Mouse (Mus musculus) forebrain, postnatal 0 days (tissue): ENCODE results near the gene Slc9c1. TPM values are rescaled to one million over a fixed set of nuclear protein-coding genes. Genes with fewer than 3 reads are reported as not detected.
A peak's percentile ranks its signal among the peaks of the same experiment; 100 is the strongest.

Experiments
- ATAC-seq: fragments of 200-750 bp; cut with Nextera tagmentation; 2 replicates; pipeline ENCODE4 v1.8.0; 2017; ENCODE audit warnings: mild to moderate bottlenecking, moderate library complexity
- DNase-seq: peaks from one replicate; pipeline ENCODE4 v3.0.0-alpha.2; 2015
- H3K27ac ChIP-seq: fragments of 300-500 bp; sonication (generic); 2 replicates; pipeline ENCODE4 v1.5.1; 2014; ENCODE audit warnings: low read depth, mild to moderate bottlenecking, antibody characterized with exemption, low read length, moderate library complexity, mixed read lengths
- H3K27me3 ChIP-seq: fragments of 300-500 bp; sonication (generic); 2 replicates; pipeline ENCODE4 v1.6.1; 2014; ENCODE audit warnings: mild to moderate bottlenecking, low read length, mixed read lengths; ENCODE audit not compliant: insufficient read depth
- H3K36me3 ChIP-seq: fragments of 300-500 bp; sonication (generic); 2 replicates; pipeline ENCODE4 v1.6.1; 2014; ENCODE audit warnings: mild to moderate bottlenecking, moderate library complexity; ENCODE audit not compliant: insufficient read depth
- H3K4me1 ChIP-seq: fragments of 300-500 bp; sonication (generic); 2 replicates; pipeline ENCODE4 v1.6.1; 2014; ENCODE audit warnings: antibody characterized with exemption; ENCODE audit not compliant: insufficient read depth
- H3K4me2 ChIP-seq: fragments of 300-500 bp; sonication (generic); 2 replicates; pipeline ENCODE4 v1.6.1; 2014; ENCODE audit warnings: low read depth, mild to moderate bottlenecking, moderate library complexity
- H3K4me3 ChIP-seq: fragments of 300-500 bp; sonication (generic); 2 replicates; pipeline ENCODE4 v1.5.1; 2014; ENCODE audit warnings: low read depth, low read length, mixed read lengths
- H3K9ac ChIP-seq: fragments of 300-500 bp; sonication (generic); 2 replicates; pipeline ENCODE4 v1.6.1; 2014; ENCODE audit warnings: mild to moderate bottlenecking
- H3K9me3 ChIP-seq: fragments of 300-500 bp; sonication (generic); 2 replicates; pipeline ENCODE4 v1.6.1; 2016; ENCODE audit warnings: low read length
- CTCF ChIP-seq: sonication (generic); IDR thresholded peaks from 2 replicates; pipeline ENCODE4 v1.5.1; 2016; ENCODE audit warnings: antibody characterized with exemption, control low read depth, low read depth
- WGBS: fragments of 180-500 bp; shearing (Covaris S2); extraction: QIAGEN DNeasy Blood & Tissue Kit; methylation state at CpG from one replicate; pipeline ENCODE4 v1.1.7; 2014; 5-methylcytosine and 5-hydroxymethylcytosine counted together
- polyA plus RNA-seq: library from polyadenylated mRNA; unstranded; fragments of >200 nt; fragmentation: Nextera tagmentation; extraction: Ambion mirVana; gene quantifications from 2 replicates; pipeline ENCODE4 v1.2.1, GENCODE M21; 2015
- total RNA-seq: library from RNA; depleted of rRNA; stranded (reverse); fragments of >200 nt; gene quantifications from 2 replicates; pipeline ENCODE4 v1.2.3, GENCODE M21; 2014

Gene Slc9c1
- total and polyA plus RNA-seq, 2 experiments from 2014 or later = not detected

DNA sequence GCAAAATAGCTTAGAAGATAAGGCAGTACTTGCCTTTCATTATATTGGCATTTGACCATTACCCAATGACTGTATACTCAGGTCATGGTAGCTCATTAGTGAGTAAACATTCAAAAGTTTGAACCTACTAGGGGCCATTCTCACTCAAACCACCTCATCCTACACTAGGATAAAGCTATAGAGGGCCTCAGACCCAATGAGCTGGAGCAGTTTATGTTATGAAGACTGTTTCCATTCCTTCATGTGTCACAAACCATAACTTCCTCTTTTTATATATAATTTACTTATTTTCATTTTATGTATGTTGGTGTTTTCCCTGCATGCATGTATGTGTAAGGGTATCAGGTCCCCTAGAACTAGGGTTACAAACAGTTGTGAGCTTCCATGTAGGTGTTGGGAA lies 12.9 kb downstream of the Slc9c1 start:
- DNase-seq = no peak
- Histone ChIP-seq H3K4me1 (no peaks in the 10 kb centered on the region), H3K27ac (no peak overlapping the region), H3K36me3 (no peaks in the 10 kb centered on the region), H3K9ac (no peak overlapping the region), H3K4me3 (no peak overlapping the region), H3K27me3 (no peaks in the 10 kb centered on the region), H3K4me2 (no peak overlapping the region), H3K9me3 (no peaks in the 10 kb centered on the region)
- ATAC-seq = no peak
- TF ChIP-seq CTCF = no peak

DNA sequence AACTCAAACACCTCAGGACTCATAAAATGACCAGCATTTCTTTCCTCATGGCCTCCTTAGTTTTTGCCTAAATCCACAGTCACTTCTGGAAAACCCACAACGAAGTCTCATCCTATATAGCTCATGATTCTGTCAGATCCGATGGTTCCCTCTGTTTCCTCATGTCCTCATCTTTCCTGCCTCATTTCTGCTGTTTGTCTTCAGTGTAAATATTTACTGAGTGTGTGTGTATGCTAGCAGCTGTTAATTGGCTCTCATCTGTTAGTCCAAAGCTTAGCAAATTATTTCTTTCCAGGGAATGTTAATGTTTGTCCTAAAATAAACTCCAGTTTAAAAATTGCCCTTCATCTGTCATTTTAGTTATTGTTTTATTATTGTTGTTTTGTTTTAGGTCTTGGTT lies 16.5 kb downstream of the Slc9c1 start:
- Histone ChIP-seq H3K27me3 (no peaks in the 10 kb centered on the region), H3K9ac (no peak overlapping the region), H3K9me3 (no peaks in the 10 kb centered on the region), H3K4me1 (no peaks in the 10 kb centered on the region), H3K4me2 (no peak overlapping the region), H3K4me3 (no peak overlapping the region), H3K27ac (no peak overlapping the region), H3K36me3 (no peaks in the 10 kb centered on the region)
- ATAC-seq (no peak), DNase-seq (no peak)
- no peak for TF ChIP-seq CTCF
- 70% methylated on average over 2 of the region's 2 CpGs for WGBS

DNA sequence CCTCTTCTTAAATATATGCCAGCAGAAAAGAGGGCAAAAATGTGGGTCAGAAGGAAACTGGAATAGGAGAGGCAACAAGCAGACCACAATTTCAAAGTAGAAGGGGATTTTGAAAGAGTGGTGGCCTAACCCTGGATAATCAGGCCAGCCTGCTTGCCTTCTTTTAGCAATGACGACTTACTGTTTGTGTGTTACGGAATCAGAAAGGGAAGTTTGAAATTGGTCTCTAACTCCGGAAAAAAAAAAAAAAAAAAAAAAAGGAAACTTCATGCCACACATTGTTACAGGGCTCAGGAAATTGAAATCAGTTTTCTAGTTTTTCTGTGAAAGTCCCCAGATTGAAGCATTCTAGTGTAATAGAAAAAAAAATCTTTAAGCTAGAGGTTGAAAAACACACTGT lies 26.6 kb downstream of the Slc9c1 start:
- Histone ChIP-seq H3K4me2 (no peak overlapping the region), H3K4me1 (no peaks in the 10 kb centered on the region), H3K4me3 (no peak overlapping the region), H3K9me3 (no peaks in the 10 kb centered on the region), H3K9ac (no peak overlapping the region), H3K27ac (no peak overlapping the region), H3K36me3 (no peaks in the 10 kb centered on the region), H3K27me3 (no peaks in the 10 kb centered on the region)
- no peak for TF ChIP-seq CTCF
- 57% methylated on average over 3 of the region's 3 CpGs for WGBS
- no peak for DNase-seq
- ATAC-seq = no peak

DNA sequence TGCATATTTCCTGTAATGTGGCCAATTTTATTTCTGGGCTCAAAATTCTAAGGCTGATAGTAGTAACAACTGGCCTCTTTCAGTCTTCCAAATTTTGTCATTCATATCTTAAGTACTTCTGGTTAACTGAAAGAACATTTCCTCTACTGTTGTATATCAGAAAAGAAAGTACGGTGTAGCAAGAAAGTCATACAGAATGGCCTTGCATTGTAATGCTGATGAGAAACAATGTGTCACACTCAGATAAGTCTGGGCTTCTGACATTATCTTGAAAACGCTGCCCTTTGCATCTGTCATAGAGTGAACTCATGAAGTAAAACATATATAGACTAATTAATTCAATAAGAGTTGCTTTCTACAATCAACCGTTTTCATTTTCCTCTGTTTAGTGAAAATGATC lies 37.2 kb downstream of the Slc9c1 start:
- WGBS = 92% methylated on average over 3 of the region's 3 CpGs
- Histone ChIP-seq H3K27me3 (no peaks in the 10 kb centered on the region), H3K9me3 (no peaks in the 10 kb centered on the region), H3K4me3 (no peak overlapping the region), H3K4me2 (no peak overlapping the region), H3K27ac (no peak overlapping the region), H3K4me1 (no peaks in the 10 kb centered on the region), H3K36me3 (no peaks in the 10 kb centered on the region), H3K9ac (no peak overlapping the region)
- TF ChIP-seq CTCF = no peak
- ATAC-seq = no peak
- no peak for DNase-seq

DNA sequence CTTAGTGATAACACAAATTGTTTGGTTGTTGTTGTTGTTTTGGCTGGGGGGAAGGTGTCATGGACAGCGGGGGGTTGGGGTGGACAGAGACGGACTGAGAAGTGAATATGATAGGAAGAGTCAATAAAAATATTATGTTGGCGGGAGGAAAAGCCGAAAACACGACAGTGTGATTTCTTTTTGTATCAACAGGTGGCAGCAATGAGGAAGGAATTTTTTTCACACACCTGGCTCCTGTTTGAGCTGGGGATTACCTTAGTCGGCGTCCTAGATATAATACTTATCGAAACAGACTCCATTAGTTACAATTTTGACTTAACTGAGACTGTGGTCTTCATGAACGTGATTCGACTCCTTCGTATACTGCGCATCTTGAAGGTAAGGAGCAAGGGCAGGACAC lies 44.8 kb downstream of the Slc9c1 start:
- DNase-seq (no peak), ATAC-seq (no peak)

DNA sequence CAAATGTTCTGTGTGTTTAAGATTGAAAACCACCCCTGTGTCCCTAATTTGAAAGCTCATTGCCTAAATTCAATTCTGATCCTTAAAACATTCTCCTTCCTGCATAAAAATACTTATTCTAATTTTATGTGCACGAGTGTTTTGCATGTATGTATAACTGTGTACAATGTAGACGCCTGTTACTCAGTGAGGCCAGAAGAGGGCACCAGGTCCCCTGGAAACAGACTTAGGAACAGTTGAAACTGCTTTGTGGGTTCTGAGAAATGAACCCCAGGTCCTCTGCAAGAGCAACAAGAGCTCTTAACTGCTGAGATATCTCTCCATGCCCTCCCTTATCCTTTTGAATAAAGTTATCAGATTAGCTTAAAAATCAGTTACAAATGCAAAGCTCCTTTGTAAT lies 47.4 kb downstream of the Slc9c1 start:
- WGBS = 21% methylated on average over 2 of the region's 2 CpGs
- H3K4me3 ChIP-seq = no peak overlapping the region
- H3K27me3 ChIP-seq = no peaks in the 10 kb centered on the region
- ATAC-seq = no peak
- no peak overlapping the region for H3K4me2 ChIP-seq
- DNase-seq = peak; percentile 8
- H3K36me3 ChIP-seq = no peaks in the 10 kb centered on the region
- H3K27ac ChIP-seq = no peak overlapping the region
- peak; percentile 52 for TF ChIP-seq CTCF
- H3K4me1 ChIP-seq = no peaks in the 10 kb centered on the region
- no peak overlapping the region for H3K9ac ChIP-seq
- H3K9me3 ChIP-seq = no peaks in the 10 kb centered on the region

More for the DNA sequence above, 44.8 kb downstream of the Slc9c1 start:
- Histone ChIP-seq H3K4me2 (no peak overlapping the region), H3K9ac (no peak overlapping the region), H3K4me3 (no peak overlapping the region), H3K27ac (no peak overlapping the region), H3K27me3 (no peaks in the 10 kb centered on the region), H3K36me3 (no peaks in the 10 kb centered on the region), H3K9me3 (no peaks in the 10 kb centered on the region), H3K4me1 (no peaks in the 10 kb centered on the region)
- TF ChIP-seq CTCF = no peak
- 69% methylated on average over 12 of the region's 12 CpGs for WGBS

DNA sequence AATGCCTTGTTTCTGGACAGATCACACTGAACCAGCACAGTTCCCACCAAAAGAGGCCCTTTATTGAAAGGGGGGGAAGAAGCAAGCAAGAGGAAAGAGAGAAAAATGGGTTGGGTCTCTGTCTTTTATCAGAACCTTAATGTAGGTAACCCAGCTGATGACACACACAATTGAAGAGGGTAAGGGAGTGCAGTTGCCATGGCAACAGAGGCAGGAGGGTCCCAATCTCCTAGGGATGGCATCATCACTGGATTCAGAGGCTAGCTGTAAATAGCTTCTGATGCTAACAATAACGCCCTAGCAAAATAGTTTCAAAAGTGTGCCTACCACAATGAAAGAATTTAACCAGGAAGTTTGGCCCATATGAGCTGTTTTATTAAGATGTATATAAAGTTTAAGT lies 58.5 kb downstream of the Slc9c1 start:
- DNase-seq (peak; percentile 11), ATAC-seq (peak; percentile 50; the same call in 1 of the 2 replicates)
- Histone ChIP-seq H3K27me3 (no peaks in the 10 kb centered on the region), H3K4me3 (no peak overlapping the region), H3K27ac (no peak overlapping the region), H3K36me3 (no peaks in the 10 kb centered on the region), H3K9me3 (no peaks in the 10 kb centered on the region), H3K4me2 (no peak overlapping the region), H3K4me1 (no peaks in the 10 kb centered on the region), H3K9ac (no peak overlapping the region)
- no peak for TF ChIP-seq CTCF
- WGBS = 48% methylated on average over 1 of the region's 1 CpGs

DNA sequence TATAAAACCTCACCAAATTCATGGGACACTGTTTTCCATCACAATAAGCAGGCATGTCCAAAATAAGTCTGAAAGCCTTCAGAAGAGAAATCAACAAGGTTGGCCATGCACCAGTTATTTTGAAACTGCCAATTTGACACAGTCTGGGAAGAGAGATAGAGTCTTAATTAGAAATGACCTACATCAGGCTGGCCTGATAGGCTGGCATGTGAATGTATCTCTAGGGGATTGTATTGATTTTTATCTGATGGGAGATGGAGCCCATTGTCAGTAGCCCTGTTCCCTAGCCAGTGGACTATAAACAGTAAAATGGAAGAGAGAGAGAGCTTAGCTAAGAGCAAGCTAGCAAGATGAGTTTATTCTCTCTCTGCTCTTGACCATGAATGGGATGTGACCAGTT lies 60.4 kb downstream of the Slc9c1 start:
- Histone ChIP-seq H3K9ac (no peak overlapping the region), H3K4me1 (no peaks in the 10 kb centered on the region), H3K36me3 (no peaks in the 10 kb centered on the region), H3K9me3 (no peaks in the 10 kb centered on the region), H3K4me2 (no peak overlapping the region), H3K27ac (no peak overlapping the region), H3K4me3 (no peak overlapping the region), H3K27me3 (no peaks in the 10 kb centered on the region)
- no peak for ATAC-seq
- DNase-seq = no peak
- no peak for TF ChIP-seq CTCF
